ENCODE assay signal across 7 mouse cellular contexts in genomic region chr11:120234776-120235181, GRCm38 (mm10). TPM values are rescaled to one million over a fixed set of nuclear protein-coding genes. Genes with fewer than 3 reads are reported as not detected.
DNase-seq lines count a peak whose midpoint lies in the region; ATAC-seq and TF ChIP-seq lines count a peak whose summit lies in the region.

No protein-coding gene starts in this region.

- H3K9me3 ChIP-seq in neural tube, embryonic 11.5 days (ENCODE audit: control insufficient read depth, low read length) = no peaks in the 10 kb centered on the region
- no peaks in the 10 kb centered on the region for H3K9me3 ChIP-seq in intestine, embryonic 15.5 days

- H3K9ac ChIP-seq in neural tube, embryonic 11.5 days (ENCODE audit: low read length) = peak overlapping the region; percentile 100
- peak overlapping the region; percentile 97 for H3K9ac ChIP-seq in intestine, embryonic 15.5 days

- H3K27ac ChIP-seq in neural tube, embryonic 11.5 days (ENCODE audit: low read depth, low read length) = peak overlapping the region; percentile 98
- peak overlapping the region; percentile 79 for H3K27ac ChIP-seq in embryonic fibroblast, embryonic 13.5 days (ENCODE audit: insufficient read depth, low read length)
- peak overlapping the region; percentile 73 for H3K27ac ChIP-seq in intestine, embryonic 15.5 days

- TF ChIP-seq POLR2A in embryonic fibroblast, embryonic 13.5 days (IDR thresholded peaks at IDR 0.05; ENCODE audit: low read depth, low read length) = no peak

- H3K36me3 ChIP-seq in neural tube, embryonic 11.5 days (ENCODE audit: control insufficient read depth, insufficient read depth, low read length) = no peaks in the 10 kb centered on the region
- H3K36me3 ChIP-seq in intestine, embryonic 15.5 days = no peaks in the 10 kb centered on the region

- no peak for TF ChIP-seq CTCF in embryonic fibroblast, embryonic 13.5 days (IDR thresholded peaks at IDR 0.05; ENCODE audit: borderline replicate concordance, insufficient read depth, low read length)

- H3K4me1 ChIP-seq in neural tube, embryonic 11.5 days (ENCODE audit: control insufficient read depth, insufficient read depth, low read length) = peaks cover 27% of the 10 kb centered on the region
- H3K4me1 ChIP-seq in embryonic fibroblast, embryonic 13.5 days (ENCODE audit: control insufficient read depth, insufficient read depth, low read length) = peaks cover 5% of the 10 kb centered on the region
- peaks cover 23% of the 10 kb centered on the region for H3K4me1 ChIP-seq in intestine, embryonic 15.5 days (replicated peaks)

- peak overlapping the region; percentile 99 for H3K4me2 ChIP-seq in neural tube, embryonic 11.5 days (ENCODE audit: low read depth)
- H3K4me2 ChIP-seq in intestine, embryonic 15.5 days (replicated peaks) = peak overlapping the region; percentile 97

- WGBS in neural tube, embryonic 11.5 days = 1% methylated on average over 39 of the region's 39 CpGs
- under 1% methylated on average over 39 of the region's 39 CpGs for WGBS in intestine, embryonic 15.5 days

- DNase-seq in neural tube, embryonic 11.5 days (ENCODE audit: low spot score) = peak; percentile 75
- no peak for DNase-seq in neural tube, embryonic 10.5 days (ENCODE audit: extremely low spot score, low spot score)
- peak; percentile 53 for DNase-seq in brain, adult 2 months (ENCODE audit: low read depth, low spot score)
- peak; percentile 68 for DNase-seq in mesoderm, embryonic 11.5 days (ENCODE audit: low read depth, low spot score)
- DNase-seq in c-Kit-positive CD71-positive TER-119-positive erythroid progenitor cells, embryonic 14.5 days (ENCODE audit: low spot score) = no peak

- ATAC-seq in neural tube, embryonic 11.5 days (ENCODE audit: insufficient read depth, low FRiP score, low TSS enrichment) = no peak
- no peak for ATAC-seq in intestine, embryonic 15.5 days

- H3K4me3 ChIP-seq in neural tube, embryonic 11.5 days (ENCODE audit: low read depth, low read length) = peak overlapping the region; percentile 97
- peak overlapping the region; percentile 73 for H3K4me3 ChIP-seq in embryonic fibroblast, embryonic 13.5 days (ENCODE audit: insufficient read depth, low read length)
- H3K4me3 ChIP-seq in intestine, embryonic 15.5 days (replicated peaks) = peak overlapping the region; percentile 59

- no peaks in the 10 kb centered on the region for H3K27me3 ChIP-seq in neural tube, embryonic 11.5 days (ENCODE audit: control insufficient read depth, insufficient read depth, low read length)
- no peaks in the 10 kb centered on the region for H3K27me3 ChIP-seq in intestine, embryonic 15.5 days (replicated peaks)

RNA-seq across cellular contexts. Expression of gene Bahcc1, which starts 2.0 kb away (rescaled TPM):
- 19.7 and 22.7 TPM in 2 replicates for polyA plus RNA-seq in neural tube, embryonic 11.5 days (2014; fragmentation: Nextera tagmentation; extraction: Ambion mirVana)
- 17.9 and 18.6 TPM in 2 replicates for polyA plus RNA-seq in embryonic fibroblast, embryonic 13.5 days (2011; ENCODE audit: insufficient read length, low read depth, missing spikeins)
- polyA plus RNA-seq in intestine, embryonic 15.5 days (2015; fragmentation: Nextera tagmentation; extraction: Ambion mirVana) = 5.8 and 7.1 TPM in 2 replicates

Comparison
In these comparisons a context has a peak if more than half of its experiments do, and no peak if none do; other contexts are left out.
1. DNase-seq: peak in neural tube, embryonic 11.5 days (single experiment), brain, adult 2 months (single experiment) and mesoderm, embryonic 11.5 days (single experiment); none in neural tube, embryonic 10.5 days (single experiment) and c-Kit-positive CD71-positive TER-119-positive erythroid progenitor cells, embryonic 14.5 days (single experiment).
2. Peak in every context shown above with its lines, with median percentiles within 50 percentile points of each other: H3K27ac ChIP-seq and H3K4me3 ChIP-seq.